Mouse (Mus musculus): ENCODE data around the gene Gm37240. TPM values are rescaled to one million over a fixed set of nuclear protein-coding genes. Genes with fewer than 3 reads are reported as not detected.
A peak's percentile ranks its signal among the peaks of the same experiment; 100 is the strongest.

Gene Gm37240
- polyA plus RNA-seq, 1 experiment from 2014 or later = 4.6 TPM

GRCm38 (mm10) chr3:85858140-85859135, 28.9 kb downstream of the Gm37240 start:
- peak; percentile 79 for ATAC-seq (ENCODE audit: low read depth)
- H3K4me3 ChIP-seq (ENCODE audit: low read length) = no peak overlapping the region
- no peaks in the 10 kb centered on the region for H3K27me3 ChIP-seq (ENCODE audit: control insufficient read depth, insufficient read depth, low read depth, low read length)
- no peak overlapping the region for H3K4me2 ChIP-seq (ENCODE audit: low read depth, low read length)
- peaks cover 13% of the 10 kb centered on the region for H3K4me1 ChIP-seq (replicated peaks; ENCODE audit: control insufficient read depth, insufficient read depth, low read length)
- no peaks in the 10 kb centered on the region for H3K36me3 ChIP-seq (ENCODE audit: control insufficient read depth, insufficient read depth, low read length)
- peak overlapping the region; percentile 86 for H3K27ac ChIP-seq (ENCODE audit: low read length)
- no peaks in the 10 kb centered on the region for H3K9me3 ChIP-seq (ENCODE audit: control insufficient read depth, low read length)
- 51% methylated on average over 11 of the region's 11 CpGs for WGBS
- no peak overlapping the region for H3K9ac ChIP-seq (ENCODE audit: low read length)

DNA sequence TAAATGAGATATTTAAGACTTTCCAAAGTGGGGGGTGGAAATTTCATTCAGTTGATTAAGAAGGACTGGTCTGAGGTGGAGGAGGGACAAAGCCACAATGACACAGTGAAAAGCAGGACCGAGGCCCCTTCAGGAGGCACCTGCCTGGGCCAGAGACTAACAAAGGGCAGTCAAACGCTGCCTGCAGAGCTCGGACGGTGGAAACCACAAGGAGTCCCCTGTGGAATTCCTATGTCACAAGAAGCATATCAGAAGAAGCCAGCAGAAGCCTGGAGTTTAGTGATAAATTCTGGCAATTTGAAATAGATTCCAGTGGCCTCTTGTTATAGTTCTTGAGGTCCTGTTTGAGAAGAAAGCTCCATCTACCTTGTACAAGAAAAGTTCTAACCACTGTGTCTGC, 30.2 kb downstream of the Gm37240 start:
- no peaks in the 10 kb centered on the region for H3K27me3 ChIP-seq (ENCODE audit: control insufficient read depth, insufficient read depth, low read depth, low read length)
- 37% methylated on average over 4 of the region's 4 CpGs for WGBS
- H3K27ac ChIP-seq (ENCODE audit: low read length) = no peak overlapping the region
- no peak overlapping the region for H3K4me2 ChIP-seq (ENCODE audit: low read depth, low read length)
- no peak for ATAC-seq (ENCODE audit: low read depth)
- H3K9ac ChIP-seq (ENCODE audit: low read length) = no peak overlapping the region
- H3K4me1 ChIP-seq (replicated peaks; ENCODE audit: control insufficient read depth, insufficient read depth, low read length) = peaks cover 13% of the 10 kb centered on the region
- no peak overlapping the region for H3K4me3 ChIP-seq (ENCODE audit: low read length)
- H3K9me3 ChIP-seq (ENCODE audit: control insufficient read depth, low read length) = no peaks in the 10 kb centered on the region
- no peaks in the 10 kb centered on the region for H3K36me3 ChIP-seq (ENCODE audit: control insufficient read depth, insufficient read depth, low read length)

GRCm38 (mm10) chr3:85855947-85856346, 31.4 kb downstream of the Gm37240 start:
- H3K36me3 ChIP-seq (ENCODE audit: control insufficient read depth, insufficient read depth, low read length) = no peaks in the 10 kb centered on the region
- peaks cover 13% of the 10 kb centered on the region for H3K4me1 ChIP-seq (replicated peaks; ENCODE audit: control insufficient read depth, insufficient read depth, low read length)
- no peak overlapping the region for H3K27ac ChIP-seq (ENCODE audit: low read length)
- no peaks in the 10 kb centered on the region for H3K27me3 ChIP-seq (ENCODE audit: control insufficient read depth, insufficient read depth, low read depth, low read length)
- 83% methylated on average over 5 of the region's 5 CpGs for WGBS
- no peaks in the 10 kb centered on the region for H3K9me3 ChIP-seq (ENCODE audit: control insufficient read depth, low read length)
- no peak overlapping the region for H3K4me3 ChIP-seq (ENCODE audit: low read length)
- no peak for ATAC-seq (ENCODE audit: low read depth)
- H3K9ac ChIP-seq (ENCODE audit: low read length) = no peak overlapping the region
- no peak overlapping the region for H3K4me2 ChIP-seq (ENCODE audit: low read depth, low read length)

DNA sequence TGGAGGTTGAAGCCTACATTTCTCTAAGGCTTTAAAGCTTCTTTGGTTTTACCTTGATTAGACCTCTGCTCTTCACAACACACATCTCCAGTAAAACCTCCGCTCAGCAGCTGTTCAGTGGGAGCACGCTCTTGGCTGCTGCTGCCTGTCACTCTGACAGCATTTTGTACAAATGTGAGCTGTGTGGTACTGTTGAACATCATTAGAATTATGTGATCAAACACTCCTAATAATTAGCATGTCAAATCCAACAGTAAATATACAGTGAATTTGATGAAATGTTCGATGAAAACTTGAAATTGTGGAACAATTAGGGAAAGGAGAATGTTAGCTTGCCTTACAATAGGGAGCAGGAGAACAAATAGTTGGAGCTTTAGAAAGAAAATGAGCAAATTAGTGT, 32.3 kb downstream of the Gm37240 start:
- Histone ChIP-seq H3K27ac (ENCODE audit: low read length) (no peak overlapping the region), H3K9ac (ENCODE audit: low read length) (no peak overlapping the region), H3K4me2 (ENCODE audit: low read depth, low read length) (no peak overlapping the region), H3K4me1 (replicated peaks; ENCODE audit: control insufficient read depth, insufficient read depth, low read length) (peaks cover 13% of the 10 kb centered on the region), H3K27me3 (ENCODE audit: control insufficient read depth, insufficient read depth, low read depth, low read length) (no peaks in the 10 kb centered on the region), H3K4me3 (ENCODE audit: low read length) (no peak overlapping the region), H3K36me3 (ENCODE audit: control insufficient read depth, insufficient read depth, low read length) (no peaks in the 10 kb centered on the region), H3K9me3 (ENCODE audit: control insufficient read depth, low read length) (no peaks in the 10 kb centered on the region)
- WGBS = 80% methylated on average over 3 of the region's 3 CpGs
- ATAC-seq (ENCODE audit: low read depth) = no peak

DNA sequence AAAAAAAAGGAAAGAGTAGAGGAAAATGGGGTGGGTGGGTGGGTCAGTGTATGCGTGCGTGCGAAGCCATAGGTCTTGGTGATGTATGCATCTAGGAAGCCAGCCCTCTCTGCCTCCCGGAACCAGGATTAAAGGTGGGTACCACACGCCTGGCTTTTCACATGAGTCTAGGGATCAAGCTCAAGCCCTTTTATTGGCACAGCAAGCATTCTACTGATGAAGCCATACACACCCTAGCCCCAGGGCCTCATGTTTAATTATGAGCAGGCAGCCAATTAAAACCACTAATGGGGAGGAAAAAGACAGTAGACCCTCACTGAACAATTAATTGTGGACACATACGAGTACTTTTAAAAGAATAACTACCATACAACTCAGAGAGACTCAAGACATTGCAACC, 33.2 kb downstream of the Gm37240 start:
- Histone ChIP-seq H3K27ac (ENCODE audit: low read length) (no peak overlapping the region), H3K36me3 (ENCODE audit: control insufficient read depth, insufficient read depth, low read length) (no peaks in the 10 kb centered on the region), H3K9ac (ENCODE audit: low read length) (no peak overlapping the region), H3K9me3 (ENCODE audit: control insufficient read depth, low read length) (no peaks in the 10 kb centered on the region), H3K4me1 (replicated peaks; ENCODE audit: control insufficient read depth, insufficient read depth, low read length) (peaks cover 13% of the 10 kb centered on the region), H3K4me3 (ENCODE audit: low read length) (no peak overlapping the region), H3K4me2 (ENCODE audit: low read depth, low read length) (no peak overlapping the region), H3K27me3 (ENCODE audit: control insufficient read depth, insufficient read depth, low read depth, low read length) (no peaks in the 10 kb centered on the region)
- no peak for ATAC-seq (ENCODE audit: low read depth)
- WGBS = 87% methylated on average over 6 of the region's 6 CpGs

DNA sequence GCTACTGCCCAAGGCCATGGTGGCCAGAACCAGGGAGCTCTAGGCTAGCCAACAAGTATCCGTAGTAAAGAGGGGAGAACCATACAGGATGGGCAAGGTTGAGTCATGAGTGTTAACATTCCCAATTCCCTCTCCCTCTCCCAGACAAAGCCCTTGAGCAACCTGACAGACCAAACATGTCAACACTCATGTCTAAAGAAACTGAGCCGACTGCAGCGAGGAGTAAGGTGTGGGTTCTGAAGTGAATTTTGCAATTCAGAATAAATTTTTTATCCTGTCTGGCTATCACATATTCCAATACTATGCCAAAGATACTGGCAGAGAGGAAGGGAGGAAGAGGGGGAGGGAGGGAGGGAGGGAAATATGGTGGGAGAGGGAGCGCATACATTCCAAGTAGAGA, 33.6 kb downstream of the Gm37240 start:
- WGBS = 59% methylated on average over 4 of the region's 4 CpGs
- Histone ChIP-seq H3K36me3 (ENCODE audit: control insufficient read depth, insufficient read depth, low read length) (no peaks in the 10 kb centered on the region), H3K9ac (ENCODE audit: low read length) (no peak overlapping the region), H3K4me2 (ENCODE audit: low read depth, low read length) (no peak overlapping the region), H3K27ac (ENCODE audit: low read length) (no peak overlapping the region), H3K9me3 (ENCODE audit: control insufficient read depth, low read length) (no peaks in the 10 kb centered on the region), H3K4me1 (replicated peaks; ENCODE audit: control insufficient read depth, insufficient read depth, low read length) (peaks cover 10% of the 10 kb centered on the region), H3K4me3 (ENCODE audit: low read length) (no peak overlapping the region), H3K27me3 (ENCODE audit: control insufficient read depth, insufficient read depth, low read depth, low read length) (no peaks in the 10 kb centered on the region)
- ATAC-seq (ENCODE audit: low read depth) = no peak

- no peaks in the 10 kb centered on the region for H3K9me3 ChIP-seq (ENCODE audit: control insufficient read depth, low read length)
- H3K27ac ChIP-seq (ENCODE audit: low read length) = no peak overlapping the region
- no peak overlapping the region for H3K9ac ChIP-seq (ENCODE audit: low read length)
- no peaks in the 10 kb centered on the region for H3K4me1 ChIP-seq (replicated peaks; ENCODE audit: control insufficient read depth, insufficient read depth, low read length)
- no peaks in the 10 kb centered on the region for H3K36me3 ChIP-seq (ENCODE audit: control insufficient read depth, insufficient read depth, low read length)
- no peak for ATAC-seq (ENCODE audit: low read depth)
- no peak overlapping the region for H3K4me2 ChIP-seq (ENCODE audit: low read depth, low read length)
- WGBS = 47% methylated on average over 1 of the region's 1 CpGs
- no peak overlapping the region for H3K4me3 ChIP-seq (ENCODE audit: low read length)
- no peaks in the 10 kb centered on the region for H3K27me3 ChIP-seq (ENCODE audit: control insufficient read depth, insufficient read depth, low read depth, low read length)
Observed at GRCm38 (mm10) chr3:85850079-85850478, 37.2 kb downstream of the Gm37240 start.

GRCm38 (mm10) chr3:85846316-85846715, 41.0 kb downstream of the Gm37240 start:
- no peak for ATAC-seq (ENCODE audit: low read depth)
- Histone ChIP-seq H3K4me1 (replicated peaks; ENCODE audit: control insufficient read depth, insufficient read depth, low read length) (peaks cover 12% of the 10 kb centered on the region), H3K9ac (ENCODE audit: low read length) (no peak overlapping the region), H3K4me3 (ENCODE audit: low read length) (no peak overlapping the region), H3K36me3 (ENCODE audit: control insufficient read depth, insufficient read depth, low read length) (no peaks in the 10 kb centered on the region), H3K9me3 (ENCODE audit: control insufficient read depth, low read length) (no peaks in the 10 kb centered on the region), H3K27me3 (ENCODE audit: control insufficient read depth, insufficient read depth, low read depth, low read length) (no peaks in the 10 kb centered on the region), H3K4me2 (ENCODE audit: low read depth, low read length) (no peak overlapping the region), H3K27ac (ENCODE audit: low read length) (no peak overlapping the region)
- 65% methylated on average over 1 of the region's 1 CpGs for WGBS

DNA sequence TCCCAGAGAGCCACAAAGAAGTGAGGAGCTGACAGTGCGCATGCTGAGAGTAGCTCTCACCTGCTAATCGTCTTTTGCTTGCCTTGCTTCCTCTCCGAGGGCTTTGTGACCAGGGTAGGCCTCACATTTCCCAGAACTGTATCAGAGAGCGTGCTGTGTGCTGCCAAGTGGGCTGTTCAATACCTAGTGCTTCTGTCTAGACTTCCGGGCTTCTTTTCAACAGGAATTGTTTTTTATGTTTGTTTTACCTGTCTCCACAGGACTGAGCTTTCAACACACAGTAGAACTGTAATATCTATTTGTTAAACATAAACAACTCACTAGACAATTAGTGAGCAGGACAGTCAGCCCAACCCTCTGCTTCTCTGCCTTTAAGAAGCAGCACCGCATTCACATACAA, 42.0 kb downstream of the Gm37240 start:
- H3K4me3 ChIP-seq (ENCODE audit: low read length) = no peak overlapping the region
- H3K27me3 ChIP-seq (ENCODE audit: control insufficient read depth, insufficient read depth, low read depth, low read length) = no peaks in the 10 kb centered on the region
- no peak overlapping the region for H3K9ac ChIP-seq (ENCODE audit: low read length)
- no peak overlapping the region for H3K27ac ChIP-seq (ENCODE audit: low read length)
- H3K36me3 ChIP-seq (ENCODE audit: control insufficient read depth, insufficient read depth, low read length) = no peaks in the 10 kb centered on the region
- ATAC-seq (ENCODE audit: low read depth) = no peak
- 57% methylated on average over 6 of the region's 6 CpGs for WGBS
- no peak overlapping the region for H3K4me2 ChIP-seq (ENCODE audit: low read depth, low read length)
- H3K9me3 ChIP-seq (ENCODE audit: control insufficient read depth, low read length) = no peaks in the 10 kb centered on the region
- H3K4me1 ChIP-seq (replicated peaks; ENCODE audit: control insufficient read depth, insufficient read depth, low read length) = peaks cover 12% of the 10 kb centered on the region
